In the genomic region with DNA sequence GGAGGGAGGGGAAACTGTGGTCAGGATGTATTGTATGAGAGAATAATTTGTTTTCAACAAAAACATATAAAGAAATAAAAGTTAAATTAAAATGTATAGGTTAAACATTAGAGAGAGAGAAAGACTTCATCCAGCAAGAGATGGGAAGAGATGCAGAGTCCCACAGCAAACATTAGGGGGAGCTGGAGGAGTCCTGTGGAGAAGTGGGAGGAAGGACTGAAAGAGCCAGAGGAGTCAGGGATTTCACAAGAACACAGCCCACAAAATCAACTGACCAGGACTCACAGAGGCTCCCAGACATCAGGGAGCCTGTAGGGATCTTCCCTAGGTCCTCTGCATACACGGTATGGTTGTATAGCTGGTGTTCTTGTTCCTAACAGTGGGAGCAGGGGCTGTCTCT, we compare ENCODE assay signal across 12 mouse cellular contexts. TPM values are rescaled to one million over a fixed set of nuclear protein-coding genes. Genes with fewer than 3 reads are reported as not detected.
DNase-seq lines count a peak whose midpoint lies in the region; ATAC-seq and TF ChIP-seq lines count a peak whose summit lies in the region.
"Had no signal": no experiment of that assay in that cellular context is flagged by ENCODE, and none has a peak within 500 bp of the region (broad histone marks: within the 10 kb centered on the region; RNA-seq: fewer than 3 reads in every experiment).

No protein-coding gene starts in this region.

- no peak overlapping the region for H3K4me2 ChIP-seq in intestine, postnatal 0 days (replicated peaks; ENCODE audit: low read depth)
- no peak overlapping the region for H3K4me2 ChIP-seq in intestine, embryonic 16.5 days (ENCODE audit: low read depth, low read length)
- H3K4me2 ChIP-seq in CH12.LX (ENCODE audit: insufficient read depth, low read depth, poor library complexity, severe bottlenecking) = no peak overlapping the region

- WGBS in intestine, postnatal 0 days = 44% methylated on average over 1 of the region's 1 CpGs
- 47% methylated on average over 1 of the region's 1 CpGs for WGBS in intestine, embryonic 16.5 days
- WGBS in macrophage (ENCODE audit: missing documents) = 35% methylated on average over 1 of the region's 1 CpGs

- H3K9ac ChIP-seq in intestine, postnatal 0 days (ENCODE audit: low read depth, low read length) = no peak overlapping the region
- H3K9ac ChIP-seq in intestine, embryonic 16.5 days (ENCODE audit: low read depth, low read length) = no peak overlapping the region
- no peak overlapping the region for H3K9ac ChIP-seq in CH12.LX (ENCODE audit: insufficient read depth, low read depth)

- dilution Hi-C loops in CH12.LX (cut with MboI; ENCODE audit: extremely low pct_ligation_motif_present, extremely low pct_unique_long_range_greater_than_20kb, low sequenced_read_pairs) = no loop called here

- peak; percentile 63 for TF ChIP-seq RAD21 in CH12.LX (IDR thresholded peaks at IDR 0.05; ENCODE audit: low read depth, low read length)

- H3K27me3 ChIP-seq in intestine, postnatal 0 days (replicated peaks; ENCODE audit: control insufficient read depth, insufficient read depth, low read length) = no peaks in the 10 kb centered on the region
- no peaks in the 10 kb centered on the region for H3K27me3 ChIP-seq in intestine, embryonic 16.5 days (replicated peaks; ENCODE audit: control insufficient read depth, insufficient read depth, low read length)
- peaks cover 2% of the 10 kb centered on the region for H3K27me3 ChIP-seq in CH12.LX (replicated peaks)
- H3K27me3 ChIP-seq in Patski = peaks cover 4% of the 10 kb centered on the region

- peak; percentile 53 for TF ChIP-seq CTCF in intestine, postnatal 0 days (IDR thresholded peaks at IDR 0.05; ENCODE audit: low read depth)
- TF ChIP-seq CTCF in CH12.LX (conservative IDR thresholded peaks at IDR 0.05 in 1 of 2, IDR thresholded peaks at IDR 0.05 in 1 of 2; ENCODE audit: low read depth in 2 of 2, low read length in 2 of 2) (peak; percentile 20 to 62; a peak in 2 of 4 replicates), Patski (IDR thresholded peaks at IDR 0.05) (peak; percentile 43)

- DNase-seq in CH12.LX (ENCODE audit: extremely low read depth) = peak; percentile 20
- DNase-seq in Patski (ENCODE audit: low read depth, low spot score) = no peak
- no peak for DNase-seq in retina, embryonic 14.5 days (ENCODE audit: low spot score)
- DNase-seq in gastrocnemius, postnatal 25 days = no peak
- no peak for DNase-seq in T-cell, adult 2 months (ENCODE audit: low spot score)
- DNase-seq: heart, postnatal 14 days had no signal

- no peaks in the 10 kb centered on the region for H3K79me2 ChIP-seq in CH12.LX (replicated peaks; ENCODE audit: control insufficient read depth, extremely low read depth, insufficient read depth, poor library complexity, severe bottlenecking)
- no peaks in the 10 kb centered on the region for H3K79me2 ChIP-seq in macrophage (ENCODE audit: inconsistent target)

- H3K4me3 ChIP-seq in intestine, postnatal 0 days (ENCODE audit: low read depth, low read length) = no peak overlapping the region
- H3K4me3 ChIP-seq in intestine, embryonic 16.5 days (ENCODE audit: low read length) = no peak overlapping the region
- H3K4me3 ChIP-seq in CH12.LX (replicated peaks in 1 of 3; ENCODE audit: low read depth in 2 of 3, low read length in 2 of 3, poor library complexity in 1 of 3) = no peak overlapping the region
- H3K4me3 ChIP-seq in macrophage (ENCODE audit: inconsistent target) = no peak overlapping the region
- H3K4me3 ChIP-seq: limb, embryonic 10.5 days had no signal

- no peak for TF ChIP-seq EP300 in CH12.LX (IDR thresholded peaks at IDR 0.05; ENCODE audit: low read length)

- no peaks in the 10 kb centered on the region for H3K36me3 ChIP-seq in intestine, postnatal 0 days (ENCODE audit: control insufficient read depth, insufficient read depth)
- no peaks in the 10 kb centered on the region for H3K36me3 ChIP-seq in intestine, embryonic 16.5 days (ENCODE audit: control insufficient read depth, insufficient read depth, low read length)
- H3K36me3 ChIP-seq in CH12.LX (replicated peaks in 1 of 2; ENCODE audit: control insufficient read depth in 1 of 2, insufficient read depth in 1 of 2, low read length in 1 of 2) (no peaks in the 10 kb centered on the region), macrophage (ENCODE audit: inconsistent target) (no peaks in the 10 kb centered on the region)
- H3K36me3 ChIP-seq: limb, embryonic 10.5 days had no signal

- no peaks in the 10 kb centered on the region for H3K9me3 ChIP-seq in intestine, postnatal 0 days (ENCODE audit: control insufficient read depth)
- no peaks in the 10 kb centered on the region; the same call in 1 of the 2 replicates for H3K9me3 ChIP-seq in intestine, embryonic 16.5 days (ENCODE audit: control insufficient read depth, low read length)
- H3K9me3 ChIP-seq in CH12.LX (replicated peaks; ENCODE audit: low read length) = peaks cover 7% of the 10 kb centered on the region
- H3K9me3 ChIP-seq: limb, embryonic 10.5 days had no signal

- H3K27ac ChIP-seq in intestine, postnatal 0 days (ENCODE audit: low read depth, low read length) = no peak overlapping the region
- H3K27ac ChIP-seq in intestine, embryonic 16.5 days (ENCODE audit: low read length) = no peak overlapping the region
- H3K27ac ChIP-seq in CH12.LX (ENCODE audit: insufficient read depth, low read depth) (no peak overlapping the region), macrophage (peak overlapping the region; percentile 67)
- H3K27ac ChIP-seq: limb, embryonic 10.5 days had no signal

- no peak for TF ChIP-seq POLR2A in CH12.LX (IDR thresholded peaks at IDR 0.05; ENCODE audit: low read depth, low read length)

- in situ Hi-C loops in CH12.LX (cut with MboI; ENCODE audit: low pct_ligation_motif_present, low pct_unique_long_range_greater_than_20kb, low sequenced_read_pairs) (loop anchor here (10.0 to 25.0 kb wide), 2 partner anchors 48 to 174 kb away; no protein-coding TSS in a partner anchor), Patski (cut with MboI; ENCODE audit: low pct_unique_long_range_greater_than_20kb) (loop anchor here (25.0 kb wide), 1 partner anchor 326 kb away; no protein-coding TSS in a partner anchor)

- POLR2A ChIA-PET in Patski (lab: Charles Lee) = interaction anchor here (0.8 kb wide), 1 partner anchor 16 kb away, joined by 3 read pairs; no protein-coding TSS in a partner anchor

- no peaks in the 10 kb centered on the region for H3K4me1 ChIP-seq in intestine, postnatal 0 days (replicated peaks; ENCODE audit: control insufficient read depth, insufficient read depth, low read length)
- H3K4me1 ChIP-seq in intestine, embryonic 16.5 days (ENCODE audit: control insufficient read depth, insufficient read depth, low read length) = no peaks in the 10 kb centered on the region
- 0 out of 4 replicates have a peak, but pooled peaks cover 0 to 2% of the 10 kb centered on the region in 2 experiments for H3K4me1 ChIP-seq in CH12.LX (ENCODE audit: control insufficient read depth in 1 of 2, insufficient read depth in 2 of 2)

- no peak for ATAC-seq in intestine, postnatal 0 days
- ATAC-seq in intestine, embryonic 16.5 days = no peak
- no peak for ATAC-seq in Patski
- ATAC-seq: inflammation-experienced regulatory T-cells, adult 6 months had no signal

- CTCF ChIA-PET in Patski (lab: Charles Lee) = interaction anchor here (0.9 to 1.6 kb wide), 6 partner anchors 9 to 50 kb away, joined by 3 to 5 read pairs (median 4); no protein-coding TSS in a partner anchor

RNA-seq across cellular contexts. Expression of a gene that starts 12.5 kb away (rescaled TPM):
- polyA plus RNA-seq in intestine, postnatal 0 days (2015; fragmentation: Nextera tagmentation; extraction: Ambion mirVana) = 0.24 TPM in 1 of 2 replicates, not detected in the other
- polyA plus RNA-seq in intestine, embryonic 16.5 days (2015; fragmentation: Nextera tagmentation; extraction: Ambion mirVana) = 0.27 and 0.37 TPM in 2 replicates
- total RNA-seq in CH12.LX (2012; rRNA removed) = 1.3 and 2.4 TPM in 2 replicates
- total RNA-seq in CH12.LX (2014; rRNA removed) = 5.5 and 6.4 TPM in 2 replicates
- polyA plus RNA-seq in CH12.LX (2012; ENCODE audit: insufficient read length, low read depth) = 9.8 and 10.2 TPM in 2 replicates
- polyA plus RNA-seq in Patski (2021) = not detected
- 10 to 100 TPM in 8 of 26 experiments, 1 to 10 TPM in 18; 1.0 to 22.0 (median 6.9) TPM for total RNA-seq in macrophage (2018; cell fraction: chromatin; rRNA removed)
- 10 to 100 TPM in 22 of 26 experiments, 1 to 10 TPM in 4; 7.6 to 58.7 (median 25.9) TPM for total RNA-seq in macrophage (2018; cell fraction: cytosol; rRNA removed)
- 10 to 100 TPM in 18 of 26 experiments, 1 to 10 TPM in 8; 5.2 to 57.1 (median 22.5) TPM for total RNA-seq in macrophage (2018; cell fraction: nucleus; rRNA removed)
- polyA plus RNA-seq in macrophage (2018) = 10.8 to 16.6 TPM (median 14.5 TPM) in 3 replicates
- under 1 TPM in 1 of 2 experiments, not detected in 1; 0.08 TPM for total RNA-seq in gastrocnemius, postnatal 25 days (2021)

RNA-seq across cellular contexts. Expression of a gene that starts 22.7 kb away (rescaled TPM):
- 1.4 and 2.2 TPM in 2 replicates for polyA plus RNA-seq in intestine, postnatal 0 days (2015; fragmentation: Nextera tagmentation; extraction: Ambion mirVana)
- polyA plus RNA-seq in intestine, embryonic 16.5 days (2015; fragmentation: Nextera tagmentation; extraction: Ambion mirVana) = 4.0 and 5.8 TPM in 2 replicates
- total RNA-seq in CH12.LX (2012; rRNA removed) (0.13 TPM in 1 of 2 replicates, not detected in the other), CH12.LX (2014; rRNA removed) (0.22 and 0.55 TPM in 2 replicates)
- polyA plus RNA-seq in CH12.LX (2012; ENCODE audit: insufficient read length, low read depth) (1.1 TPM in 2 replicates), Patski (2021) (not detected), macrophage (2018) (0.52 to 1.5 TPM (median 1.4 TPM) in 3 replicates)
- total RNA-seq in macrophage (2018; cell fraction: chromatin; rRNA removed) = not detected
- 1 to 10 TPM in 10 of 26 experiments, under 1 TPM in 15, not detected in 1; 0.17 to 2.1 (median 0.71) TPM for total RNA-seq in macrophage (2018; cell fraction: cytosol; rRNA removed)
- 1 to 10 TPM in 5 of 26 experiments, under 1 TPM in 9, not detected in 12; 0.31 to 5.2 (median 0.73) TPM for total RNA-seq in macrophage (2018; cell fraction: nucleus; rRNA removed)
- total RNA-seq in gastrocnemius, postnatal 25 days (2021) = not detected
- polyA plus RNA-seq: limb, embryonic 10.5 days had no signal

RNA-seq across cellular contexts. Expression of a gene that starts 29.2 kb away (rescaled TPM):
- 0.05 and 0.22 TPM in 2 replicates for polyA plus RNA-seq in intestine, postnatal 0 days (2015; fragmentation: Nextera tagmentation; extraction: Ambion mirVana)
- 0.44 and 0.59 TPM in 2 replicates for polyA plus RNA-seq in intestine, embryonic 16.5 days (2015; fragmentation: Nextera tagmentation; extraction: Ambion mirVana)
- total RNA-seq in CH12.LX (2012; rRNA removed) = 0.08 TPM in 1 of 2 replicates, not detected in the other
- 0.21 and 0.35 TPM in 2 replicates for total RNA-seq in CH12.LX (2014; rRNA removed)
- 1.0 and 1.6 TPM in 2 replicates for polyA plus RNA-seq in CH12.LX (2012; ENCODE audit: insufficient read length, low read depth)
- 0.03 TPM for polyA plus RNA-seq in Patski (2021)
- 100 to 1,000 TPM in 1 of 26 experiments, 10 to 100 TPM in 23, 1 to 10 TPM in 2; 5.0 to 104 (median 38.2) TPM for total RNA-seq in macrophage (2018; cell fraction: chromatin; rRNA removed)
- 10 to 100 TPM in 25 of 26 experiments, 1 to 10 TPM in 1; 8.4 to 75.4 (median 35.8) TPM for total RNA-seq in macrophage (2018; cell fraction: cytosol; rRNA removed)
- 100 to 1,000 TPM in 6 of 26 experiments, 10 to 100 TPM in 20; 14.3 to 189 (median 63.5) TPM for total RNA-seq in macrophage (2018; cell fraction: nucleus; rRNA removed)
- polyA plus RNA-seq in macrophage (2018) = 36.0 to 70.3 TPM (median 51.1 TPM) in 3 replicates
- total RNA-seq in gastrocnemius, postnatal 25 days (2021) = not detected
- polyA plus RNA-seq: limb, embryonic 10.5 days; neural tube, embryonic 11.5 days had no signal

RNA-seq across cellular contexts. Expression of a gene that starts 39.2 kb away (rescaled TPM):
- not detected in 2 replicates for polyA plus RNA-seq in intestine, postnatal 0 days (2015; fragmentation: Nextera tagmentation; extraction: Ambion mirVana)
- polyA plus RNA-seq in intestine, embryonic 16.5 days (2015; fragmentation: Nextera tagmentation; extraction: Ambion mirVana) = 0.37 and 0.57 TPM in 2 replicates
- total RNA-seq in CH12.LX (2012; rRNA removed) (not detected in 2 replicates), CH12.LX (2014; rRNA removed) (not detected in 2 replicates)
- polyA plus RNA-seq in CH12.LX (2012; ENCODE audit: insufficient read length, low read depth) (not detected in 2 replicates), Patski (2021) (0.06 TPM), macrophage (2018) (0.42 to 0.67 TPM in 2 of 3 replicates, not detected in the other)
- not detected for total RNA-seq in macrophage (2018; cell fraction: chromatin; rRNA removed)
- total RNA-seq in macrophage (2018; cell fraction: cytosol; rRNA removed) = under 1 TPM in 20 of 26 experiments, not detected in 6; 0.14 to 0.61 (median 0.29) TPM
- total RNA-seq in macrophage (2018; cell fraction: nucleus; rRNA removed) = under 1 TPM in 1 of 26 experiments, not detected in 25; 0.94 TPM
- not detected for total RNA-seq in gastrocnemius, postnatal 25 days (2021)
- total RNA-seq: heart, postnatal 14 days had no signal
- polyA plus RNA-seq: inflammation-experienced regulatory T-cells, adult 6 months; neural tube, embryonic 11.5 days had no signal

RNA-seq across cellular contexts. Expression of a gene that starts 54.2 kb away (rescaled TPM):
- polyA plus RNA-seq in intestine, postnatal 0 days (2015; fragmentation: Nextera tagmentation; extraction: Ambion mirVana) = 0.21 and 0.23 TPM in 2 replicates
- polyA plus RNA-seq in intestine, embryonic 16.5 days (2015; fragmentation: Nextera tagmentation; extraction: Ambion mirVana) = 0.56 and 0.72 TPM in 2 replicates
- total RNA-seq in CH12.LX (2012; rRNA removed) (0.08 TPM in 1 of 2 replicates, not detected in the other), CH12.LX (2014; rRNA removed) (0.17 and 0.32 TPM in 2 replicates)
- polyA plus RNA-seq in CH12.LX (2012; ENCODE audit: insufficient read length, low read depth) (0.25 and 0.29 TPM in 2 replicates), Patski (2021) (not detected), macrophage (2018) (0.24 to 0.77 TPM in 2 of 3 replicates, not detected in the other)
- total RNA-seq in macrophage (2018; cell fraction: chromatin; rRNA removed) = 1 to 10 TPM in 1 of 26 experiments, under 1 TPM in 9, not detected in 16; 0.31 to 2.1 (median 0.44) TPM
- total RNA-seq in macrophage (2018; cell fraction: cytosol; rRNA removed) = 1 to 10 TPM in 4 of 26 experiments, under 1 TPM in 21, not detected in 1; 0.07 to 1.5 (median 0.23) TPM
- total RNA-seq in macrophage (2018; cell fraction: nucleus; rRNA removed) = 1 to 10 TPM in 1 of 26 experiments, under 1 TPM in 19, not detected in 6; 0.17 to 2.4 (median 0.46) TPM
- total RNA-seq in gastrocnemius, postnatal 25 days (2021) = not detected
- polyA plus RNA-seq: inflammation-experienced regulatory T-cells, adult 6 months; limb, embryonic 10.5 days had no signal

Comparison
In these comparisons a context has a peak if more than half of its experiments do, and no peak if none do; other contexts are left out.
1. RNA of a gene that starts 29.2 kb away (polyA plus RNA-seq): 36.0 to 70.3 TPM in macrophage; 1.0 to 1.6 TPM in CH12.LX, 0.44 to 0.59 TPM in intestine, embryonic 16.5 days, 0.05 to 0.22 TPM in intestine, postnatal 0 days and 0.03 TPM in Patski (single experiment); every median in the first group is over 10 times any median in the second.
2. Peak in every context shown above with its lines, with median percentiles within 50 percentile points of each other: CTCF ChIP-seq.